Mouse (Mus musculus) G1E (cell line): Measurements from ENCODE around the gene Ptprb.

Experiments
- CTCF ChIP-seq: IDR thresholded peaks from 2 replicates; pipeline ENCODE4 v1.5.1; 2012; ENCODE audit warnings: low read depth, low read length, inconsistent platforms, mixed read lengths
- POLR2AphosphoS5 ChIP-seq: IDR thresholded peaks from 2 replicates; pipeline ENCODE4 v1.6.1; 2012; ENCODE audit warnings: low read depth, low read length, inconsistent platforms; ENCODE audit not compliant: insufficient replicate concordance

DNA sequence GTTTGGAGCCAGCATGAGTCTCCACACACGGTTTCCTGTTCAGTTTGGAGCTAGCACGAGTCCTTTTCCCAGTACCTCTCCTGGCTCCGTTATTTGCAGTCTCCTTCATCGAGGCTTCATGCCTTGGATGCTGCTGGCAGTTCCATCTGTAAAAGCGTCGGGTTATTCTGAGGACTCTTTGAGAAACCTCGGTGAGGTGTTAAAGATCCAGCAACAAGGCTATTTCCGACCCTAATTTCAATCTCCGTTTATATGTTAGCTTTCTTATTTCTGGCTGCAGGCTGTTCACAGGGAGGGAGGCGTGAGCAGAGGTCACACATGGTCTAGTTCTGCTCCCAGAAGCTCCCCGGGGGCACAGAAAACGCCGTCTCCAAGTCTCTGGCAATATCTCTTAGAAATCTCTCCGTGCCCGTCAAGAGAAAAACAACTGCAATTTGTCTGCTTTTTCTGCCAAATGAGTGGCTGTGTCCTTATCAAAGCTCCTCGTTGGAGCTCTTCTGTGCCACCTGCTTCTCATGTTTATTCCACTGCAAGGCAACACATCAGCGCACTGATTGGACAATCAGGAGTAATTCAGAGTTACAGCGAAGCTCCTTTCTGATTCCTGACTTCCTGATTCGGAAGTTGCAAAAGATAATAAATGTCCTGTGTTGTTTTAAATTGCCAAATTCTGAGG, 132.5 kb downstream of the Ptprb start:
- no peak for TF ChIP-seq POLR2AphosphoS5
- TF ChIP-seq CTCF: no peak
